Mouse (Mus musculus) mesoderm, embryonic 11.5 days (tissue): ENCODE measurements at regions not wholly inside any gene's neighbourhood (a gene's known extent, or its start where the extent isn't known, plus 50 kb on each side); places are given as distances from the start of the nearest gene placed in this dataset.
A peak's percentile ranks its signal among the peaks of the same experiment; 100 is the strongest.

Experiments used
- DNase-seq: peaks from one replicate; pipeline ENCODE4 v3.0.0-alpha.2; 2012; ENCODE audit warnings: low read depth, low spot score

GRCm38 (mm10) chr11:52629776-52630175, 134.7 kb upstream of the Fstl4 start:
- DNase-seq = peak; percentile 25

- DNase-seq = no peak
Observed at GRCm38 (mm10) chr11:52631579-52631978, 132.9 kb upstream of the Fstl4 start.

GRCm38 (mm10) chr11:52634189-52634588, 130.2 kb upstream of the Fstl4 start:
- no peak for DNase-seq

GRCm38 (mm10) chr11:52635716-52636389, 128.6 kb upstream of the Fstl4 start:
- no peak for DNase-seq

GRCm38 (mm10) chr11:52638939-52639338, 125.5 kb upstream of the Fstl4 start:
- no peak for DNase-seq

GRCm38 (mm10) chr11:52641725-52642338, 122.6 kb upstream of the Fstl4 start:
- DNase-seq = peak; percentile 49

GRCm38 (mm10) chr11:52644081-52644768, 120.2 kb upstream of the Fstl4 start:
- DNase-seq = no peak

GRCm38 (mm10) chr11:52648176-52648839, 116.1 kb upstream of the Fstl4 start:
- DNase-seq = peak; percentile 60

- DNase-seq = no peak
Observed at GRCm38 (mm10) chr11:52648849-52649400, 115.5 kb upstream of the Fstl4 start.

GRCm38 (mm10) chr11:52654640-52655039, 109.8 kb upstream of the Fstl4 start:
- DNase-seq = no peak

- no peak for DNase-seq
Observed at GRCm38 (mm10) chr11:52655720-52656474, 108.5 kb upstream of the Fstl4 start.

- DNase-seq = no peak
Observed at GRCm38 (mm10) chr11:52661234-52661633, 103.2 kb upstream of the Fstl4 start.

- no peak for DNase-seq
Observed at GRCm38 (mm10) chr11:52661894-52662593, 102.4 kb upstream of the Fstl4 start.

- no peak for DNase-seq
Observed at GRCm38 (mm10) chr11:52665343-52665742, 99.1 kb upstream of the Fstl4 start.

- peak; percentile 37 for DNase-seq
Observed at GRCm38 (mm10) chr11:52675022-52675421, 89.4 kb upstream of the Fstl4 start.

- no peak for DNase-seq
Observed at GRCm38 (mm10) chr11:52678259-52678658, 86.2 kb upstream of the Fstl4 start.

GRCm38 (mm10) chr11:52685436-52685835, 79.0 kb upstream of the Fstl4 start:
- no peak for DNase-seq

GRCm38 (mm10) chr11:52692701-52693100, 71.7 kb upstream of the Fstl4 start:
- no peak for DNase-seq

GRCm38 (mm10) chr11:52701682-52702081, 62.8 kb upstream of the Fstl4 start:
- DNase-seq = no peak

GRCm38 (mm10) chr11:52703391-52703790, 61.0 kb upstream of the Fstl4 start:
- DNase-seq = no peak
